Comparison of ENCODE assay signal across 8 mouse cellular contexts in genomic region chr19:42170025-42170969, GRCm38 (mm10). TPM values are rescaled to one million over a fixed set of nuclear protein-coding genes. Genes with fewer than 3 reads are reported as not detected.
DNase-seq lines count a peak whose midpoint lies in the region; ATAC-seq and TF ChIP-seq lines count a peak whose summit lies in the region.

No protein-coding gene starts in this region.

- peak overlapping the region; percentile 73 for H3K4me2 ChIP-seq in embryonic facial prominence, embryonic 14.5 days (ENCODE audit: low read depth, low read length)
- H3K4me2 ChIP-seq in limb, embryonic 14.5 days (replicated peaks; ENCODE audit: low read depth, low read length, severe bottlenecking) = peak overlapping the region; percentile 79
- H3K4me2 ChIP-seq in midbrain, postnatal 0 days (ENCODE audit: low read depth, low read length, poor library complexity, severe bottlenecking) = peak overlapping the region; percentile 83

- no peaks in the 10 kb centered on the region for H3K9me3 ChIP-seq in embryonic facial prominence, embryonic 14.5 days (ENCODE audit: control insufficient read depth, low read length)
- H3K9me3 ChIP-seq in limb, embryonic 14.5 days (ENCODE audit: control insufficient read depth, low read length) = no peaks in the 10 kb centered on the region
- no peaks in the 10 kb centered on the region for H3K9me3 ChIP-seq in midbrain, postnatal 0 days (ENCODE audit: low read length)

- ATAC-seq in embryonic facial prominence, embryonic 14.5 days (ENCODE audit: low read depth) = peak; percentile 89
- peak; percentile 93 for ATAC-seq in limb, embryonic 14.5 days (ENCODE audit: low FRiP score, low read depth)
- ATAC-seq in midbrain, postnatal 0 days (ENCODE audit: low FRiP score) = peak; percentile 92

- peak overlapping the region; percentile 91 for H3K9ac ChIP-seq in embryonic facial prominence, embryonic 14.5 days (ENCODE audit: low read depth, low read length)
- peak overlapping the region; percentile 67 for H3K9ac ChIP-seq in limb, embryonic 14.5 days (ENCODE audit: low read depth, low read length, severe bottlenecking)
- peak overlapping the region; percentile 72 for H3K9ac ChIP-seq in midbrain, postnatal 0 days (replicated peaks; ENCODE audit: low read length, poor library complexity, severe bottlenecking)

- no peaks in the 10 kb centered on the region for H3K36me3 ChIP-seq in embryonic facial prominence, embryonic 14.5 days (ENCODE audit: control insufficient read depth, insufficient read depth, low read length)
- H3K36me3 ChIP-seq in limb, embryonic 14.5 days (ENCODE audit: control insufficient read depth, insufficient read depth, low read length) = no peaks in the 10 kb centered on the region
- H3K36me3 ChIP-seq in midbrain, postnatal 0 days (ENCODE audit: insufficient read depth, low read length) = no peaks in the 10 kb centered on the region

- WGBS in embryonic facial prominence, embryonic 14.5 days = 3% methylated on average over 44 of the region's 56 CpGs
- WGBS in limb, embryonic 14.5 days = 2% methylated on average over 48 of the region's 56 CpGs
- 2% methylated on average over 49 of the region's 56 CpGs for WGBS in midbrain, postnatal 0 days

- DNase-seq in 3T3-L1 (ENCODE audit: low read depth, low spot score) = peak; percentile 90
- peak; percentile 78 to 79 for DNase-seq in adrenal gland, postnatal 4 days (ENCODE audit: low spot score in 2 of 2)
- peak; percentile 96 for DNase-seq in embryonic facial prominence, embryonic 14.5 days (ENCODE audit: low spot score)
- peak; percentile 87 for DNase-seq in heart, adult 8-10 months (ENCODE audit: low spot score)
- peak; percentile 96 for DNase-seq in kidney, adult 9 months
- DNase-seq in limb, embryonic 14.5 days (ENCODE audit: low spot score) = peak; percentile 90
- peak; percentile 96 for DNase-seq in midbrain, postnatal 0 days (ENCODE audit: low spot score)
- peak; percentile 88 to 93 for DNase-seq in spleen, postnatal 14 days (ENCODE audit: low spot score in 2 of 2)

- H3K4me1 ChIP-seq in embryonic facial prominence, embryonic 14.5 days (ENCODE audit: control insufficient read depth, insufficient read depth, low read length) = peaks cover 8% of the 10 kb centered on the region
- H3K4me1 ChIP-seq in limb, embryonic 14.5 days (ENCODE audit: control insufficient read depth, insufficient read depth, low read length) = peaks cover 11% of the 10 kb centered on the region
- H3K4me1 ChIP-seq in midbrain, postnatal 0 days (ENCODE audit: insufficient read depth, low read length) = peaks cover 8% of the 10 kb centered on the region; the same call in 1 of the 2 replicates

- H3K27ac ChIP-seq in embryonic facial prominence, embryonic 14.5 days (replicated peaks; ENCODE audit: low read depth, low read length) = no peak overlapping the region
- H3K27ac ChIP-seq in limb, embryonic 14.5 days (replicated peaks; ENCODE audit: low read depth, low read length) = no peak overlapping the region
- peak overlapping the region; percentile 33 for H3K27ac ChIP-seq in midbrain, postnatal 0 days (ENCODE audit: low read depth, low read length)

- H3K27me3 ChIP-seq in embryonic facial prominence, embryonic 14.5 days (replicated peaks; ENCODE audit: control insufficient read depth, insufficient read depth, low read length) = 0 out of 2 replicates have a peak, but pooled peaks cover 5% of the 10 kb centered on the region
- 0 out of 2 replicates have a peak, but pooled peaks cover 2% of the 10 kb centered on the region for H3K27me3 ChIP-seq in limb, embryonic 14.5 days (ENCODE audit: control insufficient read depth, insufficient read depth, low read length)
- no peaks in the 10 kb centered on the region for H3K27me3 ChIP-seq in midbrain, postnatal 0 days (ENCODE audit: insufficient read depth, low read length)

- TF ChIP-seq POLR2A in limb, embryonic 14.5 days (IDR thresholded peaks at IDR 0.05; ENCODE audit: borderline replicate concordance, extremely low read depth, insufficient read depth, insufficient read length) = 0 out of 2 replicates have a peak, but pooled peaks have one; percentile 21

- peak overlapping the region; percentile 90 for H3K4me3 ChIP-seq in embryonic facial prominence, embryonic 14.5 days (ENCODE audit: low read depth, low read length)
- peak overlapping the region; percentile 67 for H3K4me3 ChIP-seq in limb, embryonic 14.5 days (replicated peaks; ENCODE audit: low read length)
- H3K4me3 ChIP-seq in midbrain, postnatal 0 days (ENCODE audit: low read depth, low read length) = peak overlapping the region; percentile 69

- peak; percentile 12; the same call in 1 of the 2 replicates for TF ChIP-seq CTCF in midbrain, postnatal 0 days (IDR thresholded peaks at IDR 0.05)

RNA-seq across cellular contexts. Expression of gene Zfyve27, which starts 6.5 kb away (rescaled TPM):
- total RNA-seq in adrenal gland, postnatal 4 days (2021) = 10 to 100 TPM; 61.4 to 63.9 TPM
- polyA plus RNA-seq in embryonic facial prominence, embryonic 14.5 days (2014; fragmentation: Nextera tagmentation; extraction: Ambion mirVana) = 12.2 and 15.2 TPM in 2 replicates
- total RNA-seq in heart, adult 8-10 months (2022) = 10 to 100 TPM; 16.8 to 25.4 (median 21.6) TPM
- 47.4 and 58.6 TPM in 2 replicates for polyA plus RNA-seq in limb, embryonic 14.5 days (2012; rRNA removed)
- 13.1 and 16.5 TPM in 2 replicates for polyA plus RNA-seq in limb, embryonic 14.5 days (2014; fragmentation: Nextera tagmentation; extraction: Ambion mirVana)
- total RNA-seq in midbrain, postnatal 0 days (2014; rRNA removed) = 71.8 and 83.9 TPM in 2 replicates
- polyA plus RNA-seq in midbrain, postnatal 0 days (2015; fragmentation: Nextera tagmentation; extraction: Ambion mirVana) = 48.8 and 50.6 TPM in 2 replicates

RNA-seq across cellular contexts. Expression of gene Marveld1, which starts 23.1 kb away (rescaled TPM):
- total RNA-seq in adrenal gland, postnatal 4 days (2021) = 10 to 100 TPM; 45.5 to 47.2 TPM
- polyA plus RNA-seq in embryonic facial prominence, embryonic 14.5 days (2014; fragmentation: Nextera tagmentation; extraction: Ambion mirVana) = 19.4 and 21.0 TPM in 2 replicates
- 10 to 100 TPM; 19.4 to 22.3 (median 20.0) TPM for total RNA-seq in heart, adult 8-10 months (2022)
- polyA plus RNA-seq in limb, embryonic 14.5 days (2012; rRNA removed) = 105 and 131 TPM in 2 replicates
- polyA plus RNA-seq in limb, embryonic 14.5 days (2014; fragmentation: Nextera tagmentation; extraction: Ambion mirVana) = 25.4 and 36.4 TPM in 2 replicates
- total RNA-seq in midbrain, postnatal 0 days (2014; rRNA removed) = 14.7 and 15.1 TPM in 2 replicates
- 2.9 and 3.6 TPM in 2 replicates for polyA plus RNA-seq in midbrain, postnatal 0 days (2015; fragmentation: Nextera tagmentation; extraction: Ambion mirVana)

RNA-seq across cellular contexts. Expression of gene Sfrp5, which starts 31.8 kb away (rescaled TPM):
- total RNA-seq in adrenal gland, postnatal 4 days (2021) = 1 to 10 TPM; 6.2 to 6.9 TPM
- polyA plus RNA-seq in embryonic facial prominence, embryonic 14.5 days (2014; fragmentation: Nextera tagmentation; extraction: Ambion mirVana) = 18.0 and 18.3 TPM in 2 replicates
- 10 to 100 TPM in 1 of 4 experiments, 1 to 10 TPM in 3; 5.6 to 11.1 (median 6.1) TPM for total RNA-seq in heart, adult 8-10 months (2022)
- 7.2 and 8.7 TPM in 2 replicates for polyA plus RNA-seq in limb, embryonic 14.5 days (2012; rRNA removed)
- polyA plus RNA-seq in limb, embryonic 14.5 days (2014; fragmentation: Nextera tagmentation; extraction: Ambion mirVana) = 5.1 and 5.4 TPM in 2 replicates
- total RNA-seq in midbrain, postnatal 0 days (2014; rRNA removed) = 1.6 and 3.8 TPM in 2 replicates
- polyA plus RNA-seq in midbrain, postnatal 0 days (2015; fragmentation: Nextera tagmentation; extraction: Ambion mirVana) = 2.7 and 2.8 TPM in 2 replicates

RNA-seq across cellular contexts. Expression of gene Avpi1, which starts 41.4 kb away (rescaled TPM):
- total RNA-seq in adrenal gland, postnatal 4 days (2021) = 10 to 100 TPM; 15.1 to 15.3 TPM
- 36.9 and 37.3 TPM in 2 replicates for polyA plus RNA-seq in embryonic facial prominence, embryonic 14.5 days (2014; fragmentation: Nextera tagmentation; extraction: Ambion mirVana)
- total RNA-seq in heart, adult 8-10 months (2022) = 10 to 100 TPM; 11.1 to 16.5 (median 13.6) TPM
- polyA plus RNA-seq in limb, embryonic 14.5 days (2012; rRNA removed) = 16.5 and 17.6 TPM in 2 replicates
- 34.2 and 34.8 TPM in 2 replicates for polyA plus RNA-seq in limb, embryonic 14.5 days (2014; fragmentation: Nextera tagmentation; extraction: Ambion mirVana)
- 9.3 and 11.5 TPM in 2 replicates for total RNA-seq in midbrain, postnatal 0 days (2014; rRNA removed)
- polyA plus RNA-seq in midbrain, postnatal 0 days (2015; fragmentation: Nextera tagmentation; extraction: Ambion mirVana) = 11.9 and 13.7 TPM in 2 replicates
